13 mouse cellular contexts compared by ENCODE assay signal in genomic region chr19:42247519-42247918, GRCm38 (mm10). TPM values are rescaled to one million over a fixed set of nuclear protein-coding genes. Genes with fewer than 3 reads are reported as not detected.
A peak's percentile ranks its signal among the peaks of the same experiment; 100 is the strongest.
DNase-seq lines count a peak whose midpoint lies in the region; ATAC-seq and TF ChIP-seq lines count a peak whose summit lies in the region.
"Had no signal": no experiment of that assay in that cellular context is flagged by ENCODE, and none has a peak within 500 bp of the region (broad histone marks: within the 10 kb centered on the region; RNA-seq: fewer than 3 reads in every experiment).

Golga7b (plus strand) TSS chr19:42247574.

- no peak within 1 kb of the TSS for H3K4me3 ChIP-seq in embryonic facial prominence, embryonic 13.5 days
- no peak within 1 kb of the TSS for H3K4me3 ChIP-seq in embryonic facial prominence, embryonic 10.5 days
- no peak within 1 kb of the TSS for H3K4me3 ChIP-seq in left cerebral cortex, adult 2 months
- H3K4me3 ChIP-seq in midbrain, postnatal 0 days (ENCODE audit: low read depth, low read length), result no peak within 1 kb of the TSS
- H3K4me3 ChIP-seq: liver, embryonic 15.5 days had no signal

- WGBS in embryonic facial prominence, embryonic 13.5 days, result 78% methylated on average over 3 of the region's 3 CpGs
- WGBS in embryonic facial prominence, embryonic 10.5 days, result 84% methylated on average over 3 of the region's 3 CpGs
- WGBS in midbrain, postnatal 0 days, result 89% methylated on average over 3 of the region's 3 CpGs

- no peaks in the 10 kb centered on the region for H3K4me1 ChIP-seq in embryonic facial prominence, embryonic 13.5 days
- H3K4me1 ChIP-seq in embryonic facial prominence, embryonic 10.5 days, result peaks cover 2% of the 10 kb centered on the region; the same call in 1 of the 2 replicates
- H3K4me1 ChIP-seq in midbrain, postnatal 0 days (ENCODE audit: insufficient read depth, low read length), result no peaks in the 10 kb centered on the region
- H3K4me1 ChIP-seq: liver, embryonic 15.5 days had no signal

- TF ChIP-seq CTCF in left cerebral cortex, adult 2 months (IDR thresholded peaks at IDR 0.05), result no peak
- no peak for TF ChIP-seq CTCF in midbrain, postnatal 0 days (IDR thresholded peaks at IDR 0.05)

- no peak within 1 kb of the TSS for H3K4me2 ChIP-seq in embryonic facial prominence, embryonic 13.5 days
- H3K4me2 ChIP-seq in midbrain, postnatal 0 days (ENCODE audit: low read depth, low read length, poor library complexity, severe bottlenecking), result no peak within 1 kb of the TSS
- H3K4me2 ChIP-seq: liver, embryonic 15.5 days had no signal

- H3K9ac ChIP-seq in embryonic facial prominence, embryonic 13.5 days, result 0 out of 2 replicates have a peak within 1 kb of the TSS, but pooled peaks have one; percentile 11
- no peak within 1 kb of the TSS for H3K9ac ChIP-seq in midbrain, postnatal 0 days (replicated peaks; ENCODE audit: low read length, poor library complexity, severe bottlenecking)
- H3K9ac ChIP-seq: liver, embryonic 15.5 days had no signal

- H3K9me3 ChIP-seq in embryonic facial prominence, embryonic 13.5 days, result no peaks in the 10 kb centered on the region
- H3K9me3 ChIP-seq in embryonic facial prominence, embryonic 10.5 days, result no peaks in the 10 kb centered on the region
- H3K9me3 ChIP-seq in midbrain, postnatal 0 days (ENCODE audit: low read length), result no peaks in the 10 kb centered on the region
- H3K9me3 ChIP-seq: liver, embryonic 15.5 days had no signal

- intact Hi-C loops in left cerebral cortex, adult 2 months (cut with DNase I), result no loop called here

- DNase-seq in embryonic facial prominence, embryonic 10.5 days (ENCODE audit: low spot score), result no peak
- no peak for DNase-seq in left cerebral cortex, adult 2 months (ENCODE audit: extremely low spot score in 1 of 2, low spot score in 2 of 2)
- DNase-seq in left cerebral cortex, adult 11 months (ENCODE audit: low spot score), result no peak
- no peak for DNase-seq in layer of hippocampus, postnatal 14 days (ENCODE audit: low spot score in 2 of 2)
- DNase-seq in midbrain, postnatal 0 days (ENCODE audit: low spot score), result no peak
- DNase-seq in embryo, embryonic 11 days, result no peak
- no peak for DNase-seq in urinary bladder, postnatal 10 days (ENCODE audit: low spot score)
- DNase-seq: adrenal gland, adult 8-10 months; cerebellum, postnatal 14 days; heart, adult 18-20 months; kidney, adult 18-20 months had no signal

- no peak within 1 kb of the TSS for H3K27ac ChIP-seq in embryonic facial prominence, embryonic 13.5 days
- no peak within 1 kb of the TSS for H3K27ac ChIP-seq in embryonic facial prominence, embryonic 10.5 days (replicated peaks)
- no peak within 1 kb of the TSS for H3K27ac ChIP-seq in left cerebral cortex, adult 2 months
- H3K27ac ChIP-seq in midbrain, postnatal 0 days (ENCODE audit: low read depth, low read length), result no peak within 1 kb of the TSS
- H3K27ac ChIP-seq: liver, embryonic 15.5 days had no signal

- H3K36me3 ChIP-seq in embryonic facial prominence, embryonic 13.5 days, result no peaks in the 10 kb centered on the region
- no peaks in the 10 kb centered on the region for H3K36me3 ChIP-seq in embryonic facial prominence, embryonic 10.5 days (replicated peaks)
- H3K36me3 ChIP-seq in midbrain, postnatal 0 days (ENCODE audit: insufficient read depth, low read length), result no peaks in the 10 kb centered on the region
- H3K36me3 ChIP-seq: liver, embryonic 15.5 days had no signal

- H3K27me3 ChIP-seq in embryonic facial prominence, embryonic 13.5 days, result no peaks in the 10 kb centered on the region; the same call in 1 of the 2 replicates
- no peaks in the 10 kb centered on the region for H3K27me3 ChIP-seq in embryonic facial prominence, embryonic 10.5 days (replicated peaks; ENCODE audit: low read depth, poor library complexity, severe bottlenecking)
- H3K27me3 ChIP-seq in midbrain, postnatal 0 days (ENCODE audit: insufficient read depth, low read length), result no peaks in the 10 kb centered on the region
- H3K27me3 ChIP-seq: liver, embryonic 15.5 days had no signal

- ATAC-seq in embryonic facial prominence, embryonic 13.5 days (ENCODE audit: insufficient number of reproducible peaks, insufficient read depth, low FRiP score, low TSS enrichment, low read depth), result no peak
- ATAC-seq in midbrain, postnatal 0 days (ENCODE audit: low FRiP score), result no peak

RNA-seq across cellular contexts. Expression of gene Golga7b, which starts in this region (rescaled TPM):
- 1.5 and 1.8 TPM in 2 replicates for polyA plus RNA-seq in embryonic facial prominence, embryonic 13.5 days (2015; fragmentation: Nextera tagmentation; extraction: Ambion mirVana)
- 0.58 and 1.2 TPM in 2 replicates for polyA plus RNA-seq in embryonic facial prominence, embryonic 10.5 days (2016; fragmentation: Nextera tagmentation; extraction: Ambion mirVana)
- total RNA-seq in left cerebral cortex, adult 2 months (2021), result 100 to 1,000 TPM; 124 TPM
- total RNA-seq in layer of hippocampus, postnatal 14 days (2021), result 10 to 100 TPM; 82.6 to 85.8 TPM
- total RNA-seq in midbrain, postnatal 0 days (2014; rRNA removed), result 92.0 and 92.8 TPM in 2 replicates
- 68.9 and 70.3 TPM in 2 replicates for polyA plus RNA-seq in midbrain, postnatal 0 days (2015; fragmentation: Nextera tagmentation; extraction: Ambion mirVana)
- polyA plus RNA-seq: liver, embryonic 15.5 days had no signal

Comparison
In these comparisons a context has a peak if more than half of its experiments do, and no peak if none do; other contexts are left out.
1. RNA of gene Golga7b (polyA plus RNA-seq): 68.9 to 70.3 TPM in midbrain, postnatal 0 days; 1.5 to 1.8 TPM in embryonic facial prominence, embryonic 13.5 days and 0.58 to 1.2 TPM in embryonic facial prominence, embryonic 10.5 days; every median in the first group is over 10 times any median in the second.